Mouse (Mus musculus) skeletal muscle tissue, adult 2 months (tissue): ENCODE results near the gene Acvr1c.
A peak's percentile ranks its signal among the peaks of the same experiment; 100 is the strongest.

Experiments used
- DNase-seq: peaks from one replicate; pipeline ENCODE4 v3.0.0-alpha.2; 2012; ENCODE audit warnings: low read depth, low spot score

The Acvr1c gene

GRCm38 (mm10) chr2:58282259-58282910, 75.3 kb downstream of the Acvr1c start:
- DNase-seq, result peak; percentile 24

- no peak for DNase-seq
These were observed 76.6 kb downstream of the Acvr1c start for GRCm38 (mm10) chr2:58281046-58281445.

DNA sequence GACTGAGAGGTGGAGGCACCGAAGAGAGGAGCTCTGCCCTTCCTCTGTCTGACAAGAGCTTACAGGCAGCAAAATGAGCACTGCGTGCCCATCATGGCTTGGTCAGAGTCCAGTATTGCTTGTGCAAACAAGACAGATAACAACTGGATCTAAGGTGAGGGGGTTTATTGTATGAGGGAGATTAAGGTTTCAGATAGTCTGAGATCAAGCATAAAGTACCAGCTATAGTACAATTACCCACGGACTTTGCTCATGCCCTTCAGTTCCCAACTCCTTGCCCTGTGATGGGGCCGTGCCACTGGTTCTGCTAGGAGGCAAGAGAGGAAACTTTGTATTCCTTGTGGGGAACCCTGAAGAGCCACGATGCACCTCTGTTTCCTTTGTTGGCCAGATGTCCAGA, 78.5 kb downstream of the Acvr1c start:
- no peak for DNase-seq

DNA sequence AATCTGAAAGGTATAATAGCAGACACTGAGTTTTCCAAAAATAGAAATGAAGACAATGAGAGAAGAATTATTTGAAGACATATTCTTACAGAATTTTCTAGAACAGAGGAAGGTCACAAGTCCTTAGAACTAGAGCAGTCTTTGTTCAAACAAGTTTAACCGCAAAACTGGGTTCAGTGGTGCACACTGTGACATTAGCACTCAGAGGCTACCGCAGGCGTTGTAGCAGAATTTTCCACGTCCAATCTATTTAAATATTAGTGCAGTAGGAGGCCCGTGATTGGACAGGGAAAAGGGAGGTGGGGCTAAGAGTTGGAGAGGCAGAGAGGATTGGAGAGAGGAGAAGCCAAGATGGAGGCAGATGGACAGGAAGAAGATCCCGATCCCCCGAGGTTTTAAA, 81.2 kb downstream of the Acvr1c start:
- no peak for DNase-seq

- no peak for DNase-seq
These were observed 117.1 kb downstream of the Acvr1c start for GRCm38 (mm10) chr2:58240639-58241038.

- no peak for DNase-seq
These were observed 120.2 kb downstream of the Acvr1c start for GRCm38 (mm10) chr2:58237487-58237886.
